Mouse (Mus musculus) 416B (cell line): ENCODE measurements around the gene Palld.

Source experiments
- DNase-seq: peaks from one replicate; pipeline ENCODE4 v3.0.0; 2011; ENCODE audit warnings: low read depth

The Palld gene

GRCm38 (mm10) chr8:61685280-61685679, 217.2 kb downstream of the Palld start:
- no peak for DNase-seq

DNA sequence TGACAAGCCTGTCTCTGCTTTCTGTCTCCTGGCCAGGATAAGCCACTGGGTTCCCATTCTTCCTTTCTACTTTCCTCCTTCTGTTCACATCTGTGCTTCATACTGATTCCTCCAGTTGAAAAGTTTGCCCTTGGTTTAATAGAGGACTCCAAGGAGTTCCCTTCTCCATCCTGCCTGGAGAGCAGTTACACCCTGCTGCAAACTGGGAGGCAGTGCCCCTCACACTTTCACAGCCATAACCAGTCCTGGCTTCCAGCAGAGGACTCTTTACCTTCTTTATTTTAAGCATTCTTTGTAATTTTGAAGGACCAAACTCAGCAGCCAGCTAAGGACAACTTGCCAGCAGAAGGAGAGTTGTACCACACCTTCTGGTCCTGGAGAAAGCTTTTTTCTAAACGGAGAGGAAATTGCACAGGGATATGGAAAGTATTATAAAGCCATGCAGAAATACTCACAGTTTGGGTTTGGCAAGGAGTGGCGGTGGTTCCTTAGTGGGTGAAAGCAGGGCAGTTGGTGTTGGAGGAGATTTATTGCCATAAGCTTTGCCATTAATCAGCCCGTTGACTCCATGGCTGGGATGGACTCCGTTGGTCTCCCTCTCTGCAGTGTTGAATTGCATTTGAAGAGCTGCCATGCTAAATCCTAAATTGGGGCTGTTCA, 218.1 kb downstream of the Palld start:
- DNase-seq = no peak

GRCm38 (mm10) chr8:61682902-61683301, 219.6 kb downstream of the Palld start:
- DNase-seq = no peak

- no peak for DNase-seq
Observed at GRCm38 (mm10) chr8:61681217-61681616, 221.3 kb downstream of the Palld start.

GRCm38 (mm10) chr8:61677227-61677626, 225.3 kb downstream of the Palld start:
- DNase-seq = no peak

DNA sequence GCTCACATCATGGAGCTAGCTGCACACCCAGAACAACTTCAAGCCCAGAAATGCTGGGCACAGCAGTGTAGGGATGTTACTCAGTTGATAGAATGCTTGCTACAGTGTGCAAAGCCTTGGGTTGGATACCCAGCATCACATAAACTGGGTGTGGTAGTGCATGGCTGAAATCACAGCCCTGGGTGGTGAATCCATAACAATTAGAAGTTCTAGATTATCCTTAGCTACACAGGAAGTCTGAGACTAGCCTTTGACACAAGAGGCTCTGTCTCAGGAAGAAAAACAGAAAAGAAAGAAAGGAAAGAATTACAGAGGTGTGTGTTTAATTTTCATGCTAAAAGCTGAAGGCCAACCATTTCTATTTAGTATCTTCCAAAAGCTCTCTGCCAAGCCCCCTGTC, 231.3 kb downstream of the Palld start:
- DNase-seq = no peak

DNA sequence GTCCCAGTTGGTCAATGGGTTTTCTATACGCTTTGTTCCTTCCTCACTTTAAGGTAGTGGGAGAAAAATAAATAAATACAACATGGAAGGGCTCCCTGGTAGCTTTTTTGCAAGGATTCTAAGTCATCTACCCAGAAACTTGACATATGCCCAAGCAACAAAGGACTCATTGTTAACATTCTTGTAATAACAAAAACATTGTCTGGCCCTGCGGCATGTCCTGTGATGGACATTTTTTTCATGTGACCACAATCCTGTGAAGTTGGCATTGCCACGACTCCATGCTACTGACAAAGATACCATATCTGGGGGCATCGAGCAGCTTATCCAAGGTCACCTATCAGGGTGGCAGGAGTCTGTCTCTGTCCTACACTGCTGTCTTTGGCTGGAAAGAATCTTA, 232.1 kb downstream of the Palld start:
- no peak for DNase-seq

DNA sequence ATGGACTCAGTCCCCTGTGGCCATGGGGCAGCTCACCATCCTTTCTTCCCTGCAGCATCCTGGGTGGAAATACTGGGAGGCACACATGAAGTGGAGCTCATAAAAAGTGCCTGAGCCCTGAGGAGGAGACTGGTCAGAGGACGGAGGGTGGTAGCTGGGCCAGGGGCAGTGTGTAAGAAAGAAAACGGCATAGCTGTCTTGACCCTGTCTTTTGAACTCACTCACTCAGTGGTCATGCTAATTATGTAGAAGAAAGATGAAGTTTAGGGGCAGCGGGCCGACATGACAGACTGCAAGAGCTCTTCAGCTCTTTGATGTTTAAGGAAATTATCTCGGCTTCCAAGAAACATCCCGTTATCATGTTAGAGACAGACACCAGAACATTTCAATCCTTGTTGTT, 235.6 kb downstream of the Palld start:
- no peak for DNase-seq

DNA sequence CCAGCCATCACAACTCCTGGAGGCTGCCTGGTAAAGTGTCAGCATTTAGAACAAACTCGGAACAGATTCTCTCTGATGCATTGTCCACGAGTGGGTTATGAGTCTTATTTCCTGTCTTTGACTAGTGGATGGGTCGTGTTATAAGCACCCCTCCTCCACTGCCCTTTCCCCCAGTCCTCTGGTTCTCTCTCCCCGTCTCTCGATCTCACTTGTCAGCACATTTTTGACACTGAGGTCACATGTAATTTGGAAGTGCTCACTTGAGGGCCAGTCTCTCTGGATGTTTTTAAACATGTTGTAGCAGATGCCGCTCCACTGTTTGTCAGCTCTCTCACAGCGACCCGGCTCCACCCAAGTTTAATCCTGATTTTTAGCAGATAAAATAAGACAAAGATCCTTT, 237.5 kb downstream of the Palld start:
- DNase-seq = no peak

- no peak for DNase-seq
Observed at GRCm38 (mm10) chr8:61664162-61664561, 238.3 kb downstream of the Palld start.

- DNase-seq = no peak
Observed at GRCm38 (mm10) chr8:61662829-61663228, 239.7 kb downstream of the Palld start.

- no peak for DNase-seq
Observed at GRCm38 (mm10) chr8:61661611-61662010, 240.9 kb downstream of the Palld start.

- DNase-seq = no peak
Observed at GRCm38 (mm10) chr8:61660961-61661360, 241.5 kb downstream of the Palld start.

DNA sequence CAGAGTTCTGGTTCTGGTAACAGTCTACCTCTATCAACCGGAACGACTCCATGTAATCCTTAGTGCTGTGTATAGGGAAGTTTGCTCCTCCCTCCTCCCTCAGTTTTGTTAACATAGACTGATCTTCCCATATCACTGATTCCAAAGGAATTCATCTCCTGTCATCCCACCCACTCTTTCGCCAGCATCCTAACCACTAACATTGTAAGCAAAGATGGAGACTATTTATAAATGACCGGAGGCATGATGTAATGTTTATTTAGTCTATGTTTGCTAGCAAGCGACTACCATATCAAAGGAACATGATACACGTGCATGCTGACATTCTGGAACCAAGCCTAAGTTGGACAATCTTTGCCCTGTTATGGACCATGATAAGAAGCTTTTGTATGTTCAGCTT, 250.5 kb downstream of the Palld start:
- no peak for DNase-seq

GRCm38 (mm10) chr8:61646195-61646835, 256.2 kb downstream of the Palld start:
- DNase-seq = no peak

DNA sequence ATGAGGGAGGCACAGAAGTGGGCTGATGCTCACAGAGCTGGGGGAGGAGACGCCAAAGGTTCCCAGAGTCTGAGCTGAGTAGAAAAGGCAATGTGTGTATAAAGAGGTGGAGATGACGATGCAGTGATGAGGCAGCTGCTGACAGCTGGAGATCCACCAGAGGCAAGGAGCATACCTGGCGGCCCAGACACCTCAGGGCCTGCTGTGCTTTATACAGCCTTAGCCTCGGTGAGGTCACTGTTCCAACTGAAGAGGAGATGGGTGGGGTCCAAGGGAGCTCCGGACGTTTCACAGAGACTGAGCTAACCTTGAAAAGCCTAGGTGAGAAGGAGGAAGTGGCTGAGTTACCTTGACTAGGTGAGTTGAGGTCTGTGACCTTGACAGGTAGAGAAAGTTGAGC, 256.8 kb downstream of the Palld start:
- DNase-seq = no peak

GRCm38 (mm10) chr8:61643215-61643614, 259.3 kb downstream of the Palld start:
- DNase-seq = no peak

DNA sequence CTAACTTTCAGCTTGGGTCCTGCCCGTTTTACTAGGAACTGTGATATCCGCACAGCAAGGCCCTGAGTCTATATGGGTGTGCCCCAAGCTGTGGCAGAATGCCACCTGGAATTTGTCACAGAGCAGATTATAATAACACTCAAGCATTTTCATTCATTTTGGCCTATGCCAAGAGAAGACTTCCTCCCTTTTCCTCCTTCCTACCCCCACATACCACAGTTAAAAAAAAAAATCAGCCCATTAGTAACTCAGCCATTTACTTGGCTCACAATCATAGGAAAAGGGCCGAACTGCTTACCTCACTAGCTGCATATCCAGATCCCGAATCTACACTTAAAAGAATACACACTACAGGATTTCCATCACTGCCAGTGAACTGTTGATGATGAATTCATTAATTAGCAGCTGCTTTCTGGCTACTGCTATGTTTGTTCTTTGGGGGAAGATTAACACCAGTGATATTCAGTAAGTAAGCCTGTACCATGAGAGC, 260.1 kb downstream of the Palld start:
- no peak for DNase-seq

DNA sequence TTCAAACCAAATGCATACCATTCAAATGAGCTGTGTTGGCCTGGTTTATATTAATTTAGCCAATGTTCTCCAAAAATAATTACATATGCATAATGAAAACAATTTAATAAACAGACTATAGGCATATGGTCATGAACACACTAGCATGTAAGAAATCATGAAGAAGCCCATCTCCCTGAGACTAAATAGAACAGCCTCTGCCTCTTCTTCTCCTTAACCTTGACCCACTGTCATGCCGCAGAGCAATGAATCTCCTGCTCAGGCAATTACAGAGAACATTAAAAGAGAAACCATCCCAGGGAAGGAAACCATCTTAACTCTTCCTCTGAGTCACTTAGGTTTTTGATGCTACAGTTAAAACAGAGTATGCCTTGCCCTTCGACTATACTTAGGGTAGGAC, 262.9 kb downstream of the Palld start:
- no peak for DNase-seq

- DNase-seq = no peak
Observed at GRCm38 (mm10) chr8:61639008-61639407, 263.5 kb downstream of the Palld start.

DNA sequence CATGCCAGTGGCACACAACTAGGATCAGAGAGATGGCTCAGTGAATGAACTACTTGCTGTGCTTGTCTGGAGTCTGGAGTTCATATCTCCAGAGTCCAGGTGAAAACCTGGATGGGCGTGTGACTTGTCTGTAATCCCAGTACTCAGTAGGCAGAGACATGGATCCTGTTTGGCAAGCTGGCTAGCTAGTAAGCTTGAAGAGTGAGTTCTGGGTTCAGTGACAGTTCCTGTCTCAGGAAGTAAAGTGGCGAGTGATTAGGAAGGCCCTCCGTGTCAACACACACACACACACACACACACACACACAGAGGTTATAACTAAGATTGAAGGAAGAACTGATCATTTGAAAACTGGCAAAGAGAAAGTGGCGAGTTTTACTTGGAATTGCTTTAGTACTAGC, 264.8 kb downstream of the Palld start:
- peak; percentile 57 for DNase-seq

DNA sequence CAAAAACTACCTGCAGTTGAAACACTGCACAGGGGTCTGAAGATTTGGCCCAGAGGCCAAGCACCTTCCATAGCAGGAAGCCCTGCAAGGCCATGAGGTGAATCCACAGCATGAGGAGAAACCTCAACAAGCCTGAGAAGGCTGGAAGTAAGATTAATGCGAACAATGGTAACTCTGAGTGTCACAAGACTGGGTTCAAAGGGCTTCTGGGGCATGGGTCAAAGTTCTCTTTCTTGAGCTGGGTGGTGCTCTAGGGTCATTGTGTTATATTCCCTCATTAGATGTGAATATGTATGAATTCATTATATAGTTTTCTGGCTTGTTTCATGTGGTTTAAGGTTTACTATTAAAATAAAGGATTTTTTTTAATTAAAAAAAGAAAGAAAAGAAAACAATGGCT, 267.7 kb downstream of the Palld start:
- no peak for DNase-seq

GRCm38 (mm10) chr8:61632331-61632730, 270.2 kb downstream of the Palld start:
- no peak for DNase-seq

GRCm38 (mm10) chr8:61629631-61629968, 272.9 kb downstream of the Palld start:
- no peak for DNase-seq
